Mouse (Mus musculus): Measurements from ENCODE around the gene Brwd1.
"Not testable (repeated sequence)": the region's sequence is repeated elsewhere in the genome, so short reads cannot be mapped to it uniquely, and the experiment has no call there.

Gene Brwd1

GRCm38 (mm10) chr16:96080524-96080923 is 1.8 kb downstream of the Brwd1 start:
- DNase-seq (ENCODE audit: low read depth), result no peak

GRCm38 (mm10) chr16:96068364-96068763 is 14.0 kb downstream of the Brwd1 start:
- no peak for DNase-seq (ENCODE audit: low read depth)

- no peak for DNase-seq (ENCODE audit: low read depth)
Measured at GRCm38 (mm10) chr16:96066174-96066573, 16.2 kb downstream of the Brwd1 start.

- no peak for DNase-seq (ENCODE audit: low read depth)
Measured at GRCm38 (mm10) chr16:96064649-96065048, 17.7 kb downstream of the Brwd1 start.

- peak; percentile 4 for DNase-seq (ENCODE audit: low read depth)
Measured at GRCm38 (mm10) chr16:96044096-96044495, 38.2 kb downstream of the Brwd1 start.

GRCm38 (mm10) chr16:96040691-96041090 is 41.6 kb downstream of the Brwd1 start:
- DNase-seq (ENCODE audit: low read depth), result no peak

- DNase-seq (ENCODE audit: low read depth), result no peak
Measured at GRCm38 (mm10) chr16:96039538-96039937, 42.8 kb downstream of the Brwd1 start.

GRCm38 (mm10) chr16:96034473-96034872 is 47.9 kb downstream of the Brwd1 start:
- DNase-seq (ENCODE audit: low read depth), result no peak

GRCm38 (mm10) chr16:96032368-96033043 is 49.8 kb downstream of the Brwd1 start:
- DNase-seq (ENCODE audit: low read depth), result peak; percentile 17

GRCm38 (mm10) chr16:96030476-96031102 is 51.7 kb downstream of the Brwd1 start:
- DNase-seq (ENCODE audit: low read depth), result no peak

GRCm38 (mm10) chr16:96026256-96026655 is 56.1 kb downstream of the Brwd1 start:
- no peak for DNase-seq (ENCODE audit: low read depth)

- no peak for DNase-seq (ENCODE audit: low read depth)
Measured at GRCm38 (mm10) chr16:96025244-96025643, 57.1 kb downstream of the Brwd1 start.

GRCm38 (mm10) chr16:96021045-96021444 is 61.3 kb downstream of the Brwd1 start:
- DNase-seq (ENCODE audit: low read depth), result no peak

- DNase-seq (ENCODE audit: low read depth), result not testable (repeated sequence)
Measured at GRCm38 (mm10) chr16:96009124-96009523, 73.2 kb downstream of the Brwd1 start.

- DNase-seq (ENCODE audit: low read depth), result not testable (repeated sequence)
Measured at GRCm38 (mm10) chr16:96004278-96004677, 78.0 kb downstream of the Brwd1 start.

GRCm38 (mm10) chr16:95999291-95999690 is 83.0 kb downstream of the Brwd1 start:
- no peak for DNase-seq (ENCODE audit: low read depth)

GRCm38 (mm10) chr16:95996156-95996555 is 86.2 kb downstream of the Brwd1 start:
- no peak for DNase-seq (ENCODE audit: low read depth)

GRCm38 (mm10) chr16:95994576-95994975 is 87.8 kb downstream of the Brwd1 start:
- not testable (repeated sequence) for DNase-seq (ENCODE audit: low read depth)

GRCm38 (mm10) chr16:95992596-95992995 is 89.7 kb downstream of the Brwd1 start:
- DNase-seq (ENCODE audit: low read depth), result no peak

- DNase-seq (ENCODE audit: low read depth), result no peak
Measured at GRCm38 (mm10) chr16:95991122-95991900, 91.0 kb downstream of the Brwd1 start.

GRCm38 (mm10) chr16:95990462-95991121 is 91.7 kb downstream of the Brwd1 start, which contains the start of gene Psmg1:
Gene Psmg1, minus strand, starts transcription at chr16:95990960.
- peak; percentile 86 for DNase-seq (ENCODE audit: low read depth)

- DNase-seq (ENCODE audit: low read depth), result no peak
Measured at GRCm38 (mm10) chr16:95984911-95985310, 97.4 kb downstream of the Brwd1 start.

Measured in c-Kit-positive CD71-negative TER-119-negative erythroid progenitor cells, embryonic 14.5 days (primary cell).